Mouse (Mus musculus) CD4-positive, CD25-positive, alpha-beta regulatory T cell, adult 2 months (primary cell): ENCODE data around the gene Myh9.
"Not testable (repeated sequence)": the region's sequence is repeated elsewhere in the genome, so short reads cannot be mapped to it uniquely, and the experiment has no call there.

Experiments used
- DNase-seq: peaks from one replicate; pipeline ENCODE4 v3.0.0-alpha.2; 2012; ENCODE audit warnings: low read depth, low spot score

Myh9 gene

GRCm38 (mm10) chr15:77756848-77757247 lies 85.1 kb downstream of the Myh9 start, which contains the start of gene Apol8:
Gene Apol8 (minus strand): TSS chr15:77757003.
- peak; percentile 87 for DNase-seq

GRCm38 (mm10) chr15:77756081-77756480 lies 85.9 kb downstream of the Myh9 start:
- no peak for DNase-seq

GRCm38 (mm10) chr15:77755132-77755531 lies 86.8 kb downstream of the Myh9 start:
- DNase-seq = no peak

- DNase-seq = peak; percentile 7
These were observed 89.5 kb downstream of the Myh9 start for GRCm38 (mm10) chr15:77752443-77752842.

- DNase-seq = peak; percentile 88
These were observed 91.5 kb downstream of the Myh9 start for GRCm38 (mm10) chr15:77750461-77750860.

- DNase-seq = peak; percentile 5
These were observed 92.3 kb downstream of the Myh9 start for GRCm38 (mm10) chr15:77749717-77750116.

- no peak for DNase-seq
These were observed 93.6 kb downstream of the Myh9 start for GRCm38 (mm10) chr15:77748414-77748813.

GRCm38 (mm10) chr15:77746326-77746725 lies 95.6 kb downstream of the Myh9 start:
- no peak for DNase-seq

GRCm38 (mm10) chr15:77745081-77745480 lies 96.9 kb downstream of the Myh9 start:
- no peak for DNase-seq

- no peak for DNase-seq
These were observed 97.3 kb downstream of the Myh9 start for GRCm38 (mm10) chr15:77744632-77745031.

- not testable (repeated sequence) for DNase-seq
These were observed 100.4 kb downstream of the Myh9 start for GRCm38 (mm10) chr15:77741556-77741955.

GRCm38 (mm10) chr15:77740511-77741297 lies 101.3 kb downstream of the Myh9 start:
- DNase-seq = peak; percentile 59

- DNase-seq = not testable (repeated sequence)
These were observed 108.1 kb downstream of the Myh9 start for GRCm38 (mm10) chr15:77733903-77734302.

GRCm38 (mm10) chr15:77733380-77733779 lies 108.6 kb downstream of the Myh9 start:
- peak; percentile 89 for DNase-seq

- DNase-seq = not testable (repeated sequence)
These were observed 109.1 kb downstream of the Myh9 start for GRCm38 (mm10) chr15:77732851-77733250.

GRCm38 (mm10) chr15:77731605-77732004 lies 110.4 kb downstream of the Myh9 start:
- DNase-seq = no peak

- not testable (repeated sequence) for DNase-seq
These were observed 113.2 kb downstream of the Myh9 start, which contains the start of gene Apol9b for GRCm38 (mm10) chr15:77728739-77729138. Gene Apol9b (plus strand): TSS chr15:77729039.

GRCm38 (mm10) chr15:77727745-77728144 lies 114.2 kb downstream of the Myh9 start:
- not testable (repeated sequence) for DNase-seq

GRCm38 (mm10) chr15:77727139-77727538 lies 114.8 kb downstream of the Myh9 start:
- DNase-seq = peak; percentile 53

GRCm38 (mm10) chr15:77725393-77726020 lies 116.5 kb downstream of the Myh9 start:
- DNase-seq = not testable (repeated sequence)

GRCm38 (mm10) chr15:77724208-77724911 lies 117.6 kb downstream of the Myh9 start:
- not testable (repeated sequence) for DNase-seq

GRCm38 (mm10) chr15:77721509-77721908 lies 120.5 kb downstream of the Myh9 start:
- not testable (repeated sequence) for DNase-seq
